Mouse (Mus musculus) embryonic facial prominence, embryonic 13.5 days (tissue): ENCODE results near the gene Smpdl3b. TPM values are rescaled to one million over a fixed set of nuclear protein-coding genes. Genes with fewer than 3 reads are reported as not detected.
A peak's percentile ranks its signal among the peaks of the same experiment; 100 is the strongest.
"Not testable (repeated sequence)": the region's sequence is repeated elsewhere in the genome, so short reads cannot be mapped to it uniquely, and the experiment has no call there.

Experiments used
- ATAC-seq: fragments of 200-750 bp; cut with Nextera tagmentation; 2 replicates; pipeline ENCODE4 v1.8.0; 2017; ENCODE audit warnings: low read depth; ENCODE audit not compliant: insufficient number of reproducible peaks, insufficient read depth, low FRiP score, low TSS enrichment
- H3K27ac ChIP-seq: fragments of 300-500 bp; sonication (generic); 2 replicates; pipeline ENCODE4 v1.5.1; 2015; ENCODE audit warnings: moderate library complexity, mild to moderate bottlenecking, inconsistent platforms
- H3K27me3 ChIP-seq: fragments of 300-500 bp; sonication (generic); 2 replicates; pipeline ENCODE4 v1.6.1; 2015; ENCODE audit warnings: mild to moderate bottlenecking, inconsistent platforms
- H3K36me3 ChIP-seq: fragments of 300-500 bp; sonication (generic); 2 replicates; pipeline ENCODE4 v1.6.1; 2015; ENCODE audit warnings: mild to moderate bottlenecking, inconsistent platforms
- H3K4me1 ChIP-seq: fragments of 300-500 bp; sonication (generic); 2 replicates; pipeline ENCODE4 v1.6.1; 2015; ENCODE audit warnings: inconsistent platforms
- H3K4me2 ChIP-seq: fragments of 300-500 bp; sonication (generic); 2 replicates; pipeline ENCODE4 v1.6.1; 2015; ENCODE audit warnings: moderate library complexity, mild to moderate bottlenecking, inconsistent platforms
- H3K4me3 ChIP-seq: fragments of 300-500 bp; sonication (generic); 2 replicates; pipeline ENCODE4 v1.5.1; 2015; ENCODE audit warnings: mild to moderate bottlenecking, inconsistent platforms
- H3K9ac ChIP-seq: fragments of 300-500 bp; sonication (generic); 2 replicates; pipeline ENCODE4 v1.6.1; 2015; ENCODE audit warnings: mild to moderate bottlenecking, inconsistent platforms
- H3K9me3 ChIP-seq: fragments of 300-500 bp; sonication (generic); 2 replicates; pipeline ENCODE4 v1.6.1; 2016; ENCODE audit warnings: inconsistent platforms
- whole genome bisulfite sequencing: fragments of 180-500 bp; shearing (Covaris S2); methylation state at CpG from one replicate; pipeline ENCODE4 v1.1.7; 2015; ENCODE audit warnings: mixed read lengths; 5-methylcytosine and 5-hydroxymethylcytosine counted together
- polyA plus RNA-seq: library from polyadenylated mRNA; unstranded; fragments of >200 nt; fragmentation: Nextera tagmentation; extraction: Ambion mirVana; gene quantifications from 2 replicates; pipeline ENCODE4 v1.2.1, GENCODE M21; 2015

Smpdl3b gene
- polyA plus RNA-seq, 1 experiment from 2014 or later = 4.8 TPM

- H3K9me3 ChIP-seq = no peaks in the 10 kb centered on the region
- 91% methylated on average over 6 of the region's 6 CpGs for WGBS
- no peak for ATAC-seq
- no peaks in the 10 kb centered on the region for H3K4me1 ChIP-seq
- no peak overlapping the region for H3K4me2 ChIP-seq
- H3K27ac ChIP-seq = no peak overlapping the region
- H3K4me3 ChIP-seq = no peak overlapping the region
- no peak overlapping the region for H3K9ac ChIP-seq
- no peaks in the 10 kb centered on the region for H3K27me3 ChIP-seq
- peaks cover 60% of the 10 kb centered on the region for H3K36me3 ChIP-seq
These were observed 21.6 kb upstream of the Smpdl3b start for GRCm38 (mm10) chr4:132778562-132779201.

GRCm38 (mm10) chr4:132776764-132777163 is 19.7 kb upstream of the Smpdl3b start:
- no peak overlapping the region for H3K4me3 ChIP-seq
- WGBS = 92% methylated on average over 5 of the region's 5 CpGs
- no peaks in the 10 kb centered on the region for H3K4me1 ChIP-seq
- H3K36me3 ChIP-seq = peaks cover 79% of the 10 kb centered on the region
- H3K4me2 ChIP-seq = no peak overlapping the region
- H3K9ac ChIP-seq = no peak overlapping the region
- H3K27ac ChIP-seq = no peak overlapping the region
- no peaks in the 10 kb centered on the region for H3K27me3 ChIP-seq
- ATAC-seq = no peak
- no peaks in the 10 kb centered on the region for H3K9me3 ChIP-seq

- ATAC-seq = no peak
- Histone ChIP-seq H3K4me2 (no peak overlapping the region), H3K9ac (no peak overlapping the region), H3K9me3 (no peaks in the 10 kb centered on the region), H3K36me3 (peaks cover 97% of the 10 kb centered on the region), H3K4me1 (no peaks in the 10 kb centered on the region), H3K27me3 (no peaks in the 10 kb centered on the region), H3K4me3 (no peak overlapping the region), H3K27ac (no peak overlapping the region)
- 85% methylated on average over 3 of the region's 3 CpGs for WGBS
These were observed 17.9 kb upstream of the Smpdl3b start for GRCm38 (mm10) chr4:132774905-132775304.

GRCm38 (mm10) chr4:132771776-132772175 is 14.7 kb upstream of the Smpdl3b start:
- ATAC-seq = no peak

GRCm38 (mm10) chr4:132767914-132768876 is 11.1 kb upstream of the Smpdl3b start, which contains the start of gene Rpa2:
Rpa2 (plus strand) TSS chr4:132768332.
- peak within 1 kb of the TSS; percentile 85 for H3K4me3 ChIP-seq
- peak within 1 kb of the TSS; percentile 75 for H3K4me2 ChIP-seq
- H3K36me3 ChIP-seq = peaks cover 32% of the 10 kb centered on the region
- no peaks in the 10 kb centered on the region for H3K9me3 ChIP-seq
- peak within 1 kb of the TSS; percentile 84 for H3K9ac ChIP-seq
- peaks cover 9% of the 10 kb centered on the region for H3K4me1 ChIP-seq
- no peaks in the 10 kb centered on the region for H3K27me3 ChIP-seq
- peak within 1 kb of the TSS; percentile 55; the same call in 1 of the 2 replicates for H3K27ac ChIP-seq
- ATAC-seq = peak; percentile 94
- WGBS = under 1% methylated on average over 71 of the region's 71 CpGs

More at GRCm38 (mm10) chr4:132771776-132772175, 14.7 kb upstream of the Smpdl3b start:
- no peaks in the 10 kb centered on the region for H3K9me3 ChIP-seq
- no peak overlapping the region for H3K4me3 ChIP-seq
- peaks cover 9% of the 10 kb centered on the region for H3K4me1 ChIP-seq
- peaks cover 67% of the 10 kb centered on the region for H3K36me3 ChIP-seq
- H3K27me3 ChIP-seq = no peaks in the 10 kb centered on the region
- no peak overlapping the region for H3K27ac ChIP-seq
- no peak overlapping the region for H3K4me2 ChIP-seq
- WGBS = 90% methylated on average over 9 of the region's 9 CpGs
- no peak overlapping the region for H3K9ac ChIP-seq

GRCm38 (mm10) chr4:132763125-132763524 is 6.1 kb upstream of the Smpdl3b start:
- H3K4me3 ChIP-seq, H3K27me3 ChIP-seq, H3K4me1 ChIP-seq, H3K4me2 ChIP-seq, H3K27ac ChIP-seq, H3K9me3 ChIP-seq, ATAC-seq, H3K36me3 ChIP-seq, H3K9ac ChIP-seq: not testable (repeated sequence)
- WGBS = 81% methylated on average over 3 of the region's 3 CpGs

DNA sequence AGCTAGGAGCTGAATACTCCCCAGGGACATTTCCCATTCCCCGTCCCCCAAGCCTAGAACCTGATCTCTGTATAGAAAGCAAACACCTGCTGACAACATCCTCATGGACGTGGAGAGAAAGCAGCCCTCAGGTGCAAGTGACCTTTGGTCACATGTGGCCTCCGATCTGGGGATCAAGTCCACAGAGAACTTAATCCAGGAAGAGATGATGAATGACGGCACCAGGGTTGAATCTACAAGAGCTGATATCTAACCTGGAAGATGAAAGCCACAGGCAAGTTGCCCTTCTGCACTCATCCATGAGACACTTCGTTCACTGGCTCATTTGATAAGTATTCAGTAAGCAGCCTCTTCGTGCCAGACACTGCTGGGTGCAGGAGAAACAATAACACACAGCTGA is 5.5 kb upstream of the Smpdl3b start:
- Histone ChIP-seq H3K27ac (no peak overlapping the region), H3K36me3 (no peaks in the 10 kb centered on the region), H3K9ac (no peak overlapping the region), H3K4me1 (no peaks in the 10 kb centered on the region), H3K9me3 (no peaks in the 10 kb centered on the region), H3K4me2 (no peak overlapping the region), H3K27me3 (peaks cover 6% of the 10 kb centered on the region), H3K4me3 (no peak overlapping the region)
- no peak for ATAC-seq
- 69% methylated on average over 6 of the region's 6 CpGs for WGBS

- peaks cover 10% of the 10 kb centered on the region for H3K27me3 ChIP-seq
- H3K4me2 ChIP-seq = no peak overlapping the region
- WGBS = 59% methylated on average over 3 of the region's 3 CpGs
- H3K4me1 ChIP-seq = peaks cover 7% of the 10 kb centered on the region; the same call in 1 of the 2 replicates
- no peak overlapping the region for H3K4me3 ChIP-seq
- no peaks in the 10 kb centered on the region for H3K36me3 ChIP-seq
- H3K27ac ChIP-seq = no peak overlapping the region
- no peak overlapping the region for H3K9ac ChIP-seq
- no peaks in the 10 kb centered on the region for H3K9me3 ChIP-seq
- no peak for ATAC-seq
These were observed 3.2 kb upstream of the Smpdl3b start for GRCm38 (mm10) chr4:132760296-132760695.

GRCm38 (mm10) chr4:132757633-132758351 is 740 bp upstream of the Smpdl3b start:
- Histone ChIP-seq H3K27me3 (peaks cover 10% of the 10 kb centered on the region), H3K9me3 (no peaks in the 10 kb centered on the region), H3K27ac (no peak overlapping the region), H3K4me3 (no peak overlapping the region), H3K4me2 (peak overlapping the region; percentile 92), H3K4me1 (peaks cover 7% of the 10 kb centered on the region; the same call in 1 of the 2 replicates), H3K9ac (no peak overlapping the region; the same call in 1 of the 2 replicates), H3K36me3 (no peaks in the 10 kb centered on the region)
- 81% methylated on average over 7 of the region's 7 CpGs for WGBS
- no peak for ATAC-seq

DNA sequence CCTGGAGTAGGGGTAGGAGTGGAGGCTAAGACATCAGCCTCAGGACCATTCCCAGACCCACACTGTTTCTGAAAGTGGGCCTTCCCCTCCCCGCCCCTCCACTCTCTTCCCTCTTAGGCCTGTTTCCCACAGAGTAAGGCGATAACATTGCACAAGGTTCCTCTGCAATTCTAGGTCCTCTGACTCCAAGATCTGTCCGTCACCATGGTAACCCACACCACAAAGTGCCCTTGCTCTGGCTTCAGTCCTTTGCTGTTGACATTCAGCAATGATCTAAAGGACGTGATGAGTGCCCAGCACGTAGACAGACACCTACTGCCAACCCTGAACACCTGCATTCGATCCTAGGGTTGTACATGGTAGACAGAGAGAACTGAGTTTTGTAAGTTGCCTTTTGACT is 4.1 kb downstream of the Smpdl3b start:
- no peak overlapping the region for H3K9ac ChIP-seq
- no peaks in the 10 kb centered on the region for H3K36me3 ChIP-seq
- no peak overlapping the region for H3K27ac ChIP-seq
- ATAC-seq = no peak
- 72% methylated on average over 6 of the region's 6 CpGs for WGBS
- H3K4me2 ChIP-seq = no peak overlapping the region
- peaks cover 8% of the 10 kb centered on the region for H3K27me3 ChIP-seq
- no peaks in the 10 kb centered on the region for H3K9me3 ChIP-seq
- no peak overlapping the region for H3K4me3 ChIP-seq
- peaks cover 7% of the 10 kb centered on the region; the same call in 1 of the 2 replicates for H3K4me1 ChIP-seq

DNA sequence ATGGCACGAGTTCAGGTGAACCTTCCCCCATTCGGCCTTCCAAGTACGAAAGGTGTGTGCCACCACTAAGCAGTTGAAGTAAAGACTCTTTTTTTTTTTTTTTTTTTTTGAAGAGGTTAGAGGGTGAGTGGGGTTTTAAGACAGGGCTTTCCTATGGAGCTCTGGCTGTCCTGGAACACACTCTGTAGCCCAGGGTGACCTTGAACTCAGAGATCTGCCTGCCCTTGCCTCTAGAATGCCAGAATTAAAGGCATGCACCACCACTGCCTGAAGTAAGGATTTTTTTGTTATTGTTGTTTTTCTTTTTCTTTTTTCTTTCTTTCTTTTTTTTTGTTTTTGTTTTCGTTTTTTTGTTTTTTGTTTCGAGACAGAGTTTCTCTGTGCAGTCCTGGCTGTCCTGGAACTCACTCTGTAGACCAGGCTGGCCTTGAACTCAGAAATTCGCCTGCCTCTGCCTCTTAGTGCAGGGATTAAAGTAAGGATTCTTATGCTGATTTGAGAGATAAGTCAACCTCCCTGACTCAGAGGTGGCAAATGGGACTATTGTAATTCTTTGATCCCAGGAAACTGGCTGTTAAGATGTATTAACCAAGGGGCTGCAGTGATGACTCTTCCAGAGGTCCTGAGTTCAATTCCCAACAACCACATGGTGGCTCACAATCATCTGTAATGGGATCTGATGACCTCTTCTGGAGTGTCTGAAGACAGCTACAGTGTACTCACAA is 7.6 kb downstream of the Smpdl3b start:
- WGBS = 78% methylated on average over 6 of the region's 6 CpGs
- H3K4me2 ChIP-seq = no peak overlapping the region
- no peak overlapping the region for H3K27ac ChIP-seq
- no peak for ATAC-seq
- no peak overlapping the region for H3K4me3 ChIP-seq
- no peaks in the 10 kb centered on the region for H3K4me1 ChIP-seq
- H3K27me3 ChIP-seq = no peaks in the 10 kb centered on the region
- no peaks in the 10 kb centered on the region for H3K36me3 ChIP-seq
- H3K9ac ChIP-seq = no peak overlapping the region
- no peaks in the 10 kb centered on the region for H3K9me3 ChIP-seq
